Mouse (Mus musculus): ENCODE results near the gene Nudt19. TPM values are rescaled to one million over a fixed set of nuclear protein-coding genes. Genes with fewer than 3 reads are reported as not detected.
"Not testable (repeated sequence)": the region's sequence is repeated elsewhere in the genome, so short reads cannot be mapped to it uniquely, and the experiment has no call there.

Nudt19 gene
- total RNA-seq, 2 experiments from 2014 or later, result 36.1 to 39.0 TPM

- intact Hi-C loops (cut with DNase I; ENCODE audit: low total_unique reads), result loop anchor here (5.0 kb wide), 1 partner anchor 57 kb away; no protein-coding TSS in a partner anchor
- no peak for DNase-seq
Observed at GRCm38 (mm10) chr7:35579849-35580248, 23.7 kb upstream of the Nudt19 start.

DNA sequence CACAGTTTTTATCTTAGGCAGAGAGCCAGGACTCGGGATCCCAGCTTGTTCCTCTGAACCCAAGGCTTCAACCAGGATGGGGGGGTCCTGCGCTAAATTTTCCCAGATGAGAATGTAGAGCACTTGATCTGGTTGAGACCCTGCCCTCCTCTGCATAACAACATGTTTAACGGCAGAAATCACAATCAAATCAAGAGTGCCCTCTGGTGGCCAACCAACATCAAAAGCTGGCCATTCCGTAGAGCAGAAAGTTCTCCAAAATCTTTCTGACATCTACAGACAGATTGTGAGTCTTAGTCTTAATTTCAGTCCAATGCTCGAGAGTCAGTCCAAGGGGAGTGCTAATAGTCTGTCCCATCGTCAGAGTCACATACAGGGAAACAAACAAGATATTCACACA is 14.8 kb upstream of the Nudt19 start:
- intact Hi-C loops (cut with DNase I; ENCODE audit: low total_unique reads); DNase-seq: not testable (repeated sequence)

GRCm38 (mm10) chr7:35569724-35570123 is 13.6 kb upstream of the Nudt19 start:
- intact Hi-C loops (cut with DNase I; ENCODE audit: low total_unique reads); DNase-seq: not testable (repeated sequence)

- intact Hi-C loops (cut with DNase I; ENCODE audit: low total_unique reads); DNase-seq: not testable (repeated sequence)
Observed at GRCm38 (mm10) chr7:35565965-35566364, 9.9 kb upstream of the Nudt19 start.

DNA sequence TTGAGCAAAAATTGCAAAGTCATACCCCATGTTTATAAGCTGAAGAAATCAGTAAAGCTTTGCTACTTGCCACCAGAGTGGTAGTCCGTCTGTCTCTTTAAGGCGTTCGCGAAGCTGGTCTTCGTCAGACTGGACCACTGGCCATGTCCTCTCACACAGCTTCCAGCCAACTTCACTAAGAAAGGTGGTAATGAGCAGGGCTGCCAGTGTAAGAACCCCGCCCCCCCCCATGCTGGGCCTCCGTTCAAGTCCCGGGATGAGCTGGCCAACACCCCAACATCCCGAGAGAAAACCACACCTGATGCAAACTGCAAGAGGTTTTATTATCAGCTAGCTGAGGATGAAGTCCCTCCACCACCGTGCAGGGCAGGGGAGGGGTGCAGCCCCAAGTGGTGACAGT is 8.8 kb upstream of the Nudt19 start:
- intact Hi-C loops (cut with DNase I; ENCODE audit: low total_unique reads); DNase-seq: not testable (repeated sequence)

DNA sequence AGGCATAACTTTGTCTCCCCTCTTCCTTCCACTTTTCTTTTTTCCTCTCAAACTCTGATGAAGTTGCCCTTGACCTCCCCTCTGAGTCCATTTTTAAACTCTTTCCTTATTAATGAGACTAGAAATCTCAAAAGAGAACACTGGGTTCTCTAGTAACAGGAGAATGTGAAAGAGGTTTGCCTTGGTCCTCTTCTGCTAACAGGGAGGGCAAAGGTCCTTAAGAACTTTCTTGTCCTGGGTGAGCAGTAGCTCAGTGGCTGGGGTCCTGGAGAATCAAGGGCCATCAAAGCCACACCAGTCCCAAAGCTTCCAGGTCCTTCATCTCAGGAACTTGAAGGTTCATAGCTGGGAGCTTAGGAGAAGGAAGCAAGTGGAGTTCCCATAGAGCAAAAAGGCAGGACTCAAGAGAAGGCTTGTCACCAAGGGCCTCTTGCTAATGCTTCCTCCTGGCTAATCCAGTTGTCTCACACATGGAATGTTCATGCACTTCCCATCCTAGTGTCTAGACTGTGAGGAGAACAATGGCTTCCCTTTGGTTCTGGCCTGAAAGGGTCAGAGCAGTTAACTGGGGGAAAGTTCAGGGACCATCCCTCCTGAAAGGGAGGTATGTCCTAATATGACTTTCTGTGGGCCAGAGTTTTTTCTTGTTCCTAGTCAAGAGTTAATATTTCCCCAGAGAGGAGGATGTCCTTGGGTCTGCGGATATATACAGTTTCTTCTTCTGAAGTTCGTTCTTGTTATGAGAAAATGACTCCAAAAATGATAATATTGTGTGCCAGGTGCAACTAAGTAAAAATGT is 8.2 kb upstream of the Nudt19 start:
- intact Hi-C loops (cut with DNase I; ENCODE audit: low total_unique reads), result no loop called here
- no peak for DNase-seq

- DNase-seq, result no peak
- intact Hi-C loops (cut with DNase I; ENCODE audit: low total_unique reads), result no loop called here
Observed at GRCm38 (mm10) chr7:35563071-35563470, 7.0 kb upstream of the Nudt19 start.

DNA sequence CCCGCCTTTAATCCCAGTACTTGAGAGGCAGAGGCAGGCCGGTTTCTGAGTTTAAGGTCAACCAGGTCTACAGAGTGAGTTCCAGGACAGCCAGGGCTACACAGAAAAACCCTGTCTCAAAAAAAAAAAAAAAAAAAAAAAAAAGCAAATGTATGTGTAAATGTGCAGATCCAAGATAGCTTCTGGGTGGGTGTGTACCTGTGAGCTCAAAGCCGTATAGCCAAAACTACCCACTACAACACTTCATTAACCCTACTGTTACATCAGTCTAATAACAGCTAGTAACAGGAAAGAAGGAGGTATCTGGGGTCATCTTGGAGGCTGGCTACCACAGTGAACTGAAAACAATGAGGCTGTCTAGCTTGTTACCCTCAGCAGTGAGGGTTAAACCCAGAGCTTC is 3.7 kb upstream of the Nudt19 start:
- DNase-seq, result no peak
- intact Hi-C loops (cut with DNase I; ENCODE audit: low total_unique reads), result loop anchor here (10.0 kb wide), 1 partner anchor 75 kb away; no protein-coding TSS in a partner anchor

DNA sequence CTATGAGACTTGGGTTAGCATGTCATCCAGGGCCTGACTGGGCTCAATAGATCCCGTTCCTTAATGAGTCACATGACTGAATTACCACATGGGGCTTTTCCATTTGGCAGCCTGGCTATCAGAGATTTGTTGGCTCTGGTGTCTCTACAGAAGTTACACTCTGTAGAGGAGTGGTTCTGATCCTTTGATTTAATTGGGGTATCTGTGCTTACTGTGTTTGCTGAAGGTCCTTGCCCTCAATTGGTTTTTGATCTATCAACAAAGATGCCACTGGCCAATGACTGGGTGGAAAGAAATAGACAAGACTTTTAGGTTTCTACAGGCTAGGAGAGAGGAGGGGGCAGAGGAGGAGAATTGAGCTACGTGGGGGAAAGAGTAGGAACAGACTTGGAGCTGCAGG is 2.6 kb upstream of the Nudt19 start:
- DNase-seq, result no peak
- intact Hi-C loops (cut with DNase I; ENCODE audit: low total_unique reads), result loop anchor here (10.0 kb wide), 1 partner anchor 76 kb away; no protein-coding TSS in a partner anchor

DNA sequence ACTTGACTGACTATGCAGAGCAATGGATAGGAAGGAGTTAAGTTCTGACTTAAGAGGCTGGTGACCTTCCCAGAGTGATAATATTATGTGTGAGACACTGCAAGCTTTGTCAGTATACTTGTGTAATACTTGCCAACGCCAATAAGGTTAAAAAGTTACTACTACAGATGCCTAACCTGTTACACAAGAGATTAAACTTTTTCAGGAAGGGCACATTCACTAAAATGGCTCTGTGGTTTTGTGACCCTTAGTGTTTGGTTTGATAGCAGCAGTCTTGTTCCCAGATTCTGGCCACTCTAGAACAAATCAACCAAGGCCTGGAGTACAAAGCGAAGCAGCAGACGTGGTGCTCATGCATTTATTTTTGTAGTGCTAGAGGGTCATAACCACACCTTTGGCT is 1.5 kb upstream of the Nudt19 start:
- intact Hi-C loops (cut with DNase I; ENCODE audit: low total_unique reads), result loop anchor here (10.0 kb wide), 1 partner anchor 77 kb away; no protein-coding TSS in a partner anchor
- no peak for DNase-seq

DNA sequence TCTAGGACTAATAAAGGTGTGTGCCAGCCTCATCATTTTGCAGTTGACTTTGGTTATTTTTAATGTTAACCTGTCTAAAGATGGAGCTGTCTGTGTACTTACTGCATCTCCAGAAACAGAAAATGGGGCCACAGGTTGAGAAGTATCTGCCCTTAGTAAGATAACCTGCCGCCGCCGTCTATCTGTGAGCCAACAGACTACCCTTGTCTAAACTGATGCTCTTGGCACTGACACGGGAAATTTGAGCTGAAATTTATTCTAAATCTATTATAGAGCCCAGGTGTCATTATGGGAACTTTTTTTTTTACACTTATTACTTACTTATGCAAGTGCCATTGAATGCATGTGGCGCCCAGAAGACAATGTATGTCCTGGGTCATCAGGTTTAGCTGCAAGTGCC is 801 bp upstream of the Nudt19 start:
- no peak for DNase-seq
- intact Hi-C loops (cut with DNase I; ENCODE audit: low total_unique reads), result loop anchor here (10.0 kb wide), 1 partner anchor 78 kb away; no protein-coding TSS in a partner anchor

DNA sequence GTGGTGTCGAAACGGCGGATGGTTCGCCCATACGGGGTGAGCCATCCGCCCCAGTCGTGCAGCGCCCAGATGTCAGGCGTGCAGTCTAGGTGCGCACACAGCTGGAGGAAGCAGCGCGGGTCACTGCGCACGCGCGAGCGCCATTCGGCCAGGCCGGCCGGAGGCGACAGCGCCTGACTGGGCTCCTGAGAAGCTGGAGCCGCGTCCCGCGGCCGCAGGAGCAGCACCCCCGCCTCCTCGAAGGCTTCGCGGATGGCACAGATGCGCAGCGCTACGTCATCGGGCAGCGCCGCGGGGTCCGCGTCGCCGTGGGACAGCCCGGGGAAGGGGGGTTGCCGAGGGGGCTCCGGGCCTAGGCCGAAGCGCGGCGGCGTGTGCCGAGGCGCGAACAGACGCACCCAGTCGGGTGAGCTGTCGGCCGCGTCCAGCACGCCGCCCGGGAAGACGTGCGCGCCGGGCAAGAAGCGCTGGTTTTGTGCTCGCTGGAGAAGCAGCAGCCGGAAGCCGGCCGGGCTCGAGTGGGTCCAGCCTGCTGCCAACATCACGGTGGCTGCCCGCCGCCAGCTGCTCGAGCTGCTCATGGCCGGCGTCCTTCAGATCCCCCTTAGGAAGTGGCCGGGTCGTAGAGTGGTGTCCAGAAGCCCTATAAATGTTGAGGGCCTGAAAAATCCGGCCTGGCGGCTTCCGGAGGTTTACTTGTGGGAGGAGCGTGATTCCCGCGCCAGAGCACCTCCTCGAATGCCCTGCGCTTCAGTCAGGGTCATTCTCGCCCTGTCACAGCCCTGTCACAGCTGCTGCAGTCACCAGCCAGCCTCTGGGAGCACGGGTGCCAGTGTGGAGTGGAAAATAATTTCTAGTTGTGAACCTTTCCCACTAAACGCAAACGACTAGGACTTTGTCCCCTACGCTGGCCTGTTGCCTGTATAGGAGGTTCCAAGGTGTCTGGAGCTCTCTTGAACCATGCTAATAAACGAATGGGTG is 590 bp downstream of the Nudt19 start:
- intact Hi-C loops (cut with DNase I; ENCODE audit: low total_unique reads), result loop anchor here (10.0 kb wide), 1 partner anchor 79 kb away; no protein-coding TSS in a partner anchor
- peak; percentile 90 for DNase-seq

- intact Hi-C loops (cut with DNase I; ENCODE audit: low total_unique reads), result loop anchor here (10.0 kb wide), 1 partner anchor 80 kb away; no protein-coding TSS in a partner anchor
- peak; percentile 12 for DNase-seq
Observed at GRCm38 (mm10) chr7:35554605-35555175, 1.4 kb downstream of the Nudt19 start.

GRCm38 (mm10) chr7:35553751-35554604 is 2.1 kb downstream of the Nudt19 start:
- intact Hi-C loops (cut with DNase I; ENCODE audit: low total_unique reads), result loop anchor here (10.0 kb wide), 1 partner anchor 81 kb away; no protein-coding TSS in a partner anchor
- DNase-seq, result no peak

- intact Hi-C loops (cut with DNase I; ENCODE audit: low total_unique reads), result no loop called here
- peak; percentile 33 for DNase-seq
Observed at GRCm38 (mm10) chr7:35545881-35546280, 10.2 kb downstream of the Nudt19 start.

DNA sequence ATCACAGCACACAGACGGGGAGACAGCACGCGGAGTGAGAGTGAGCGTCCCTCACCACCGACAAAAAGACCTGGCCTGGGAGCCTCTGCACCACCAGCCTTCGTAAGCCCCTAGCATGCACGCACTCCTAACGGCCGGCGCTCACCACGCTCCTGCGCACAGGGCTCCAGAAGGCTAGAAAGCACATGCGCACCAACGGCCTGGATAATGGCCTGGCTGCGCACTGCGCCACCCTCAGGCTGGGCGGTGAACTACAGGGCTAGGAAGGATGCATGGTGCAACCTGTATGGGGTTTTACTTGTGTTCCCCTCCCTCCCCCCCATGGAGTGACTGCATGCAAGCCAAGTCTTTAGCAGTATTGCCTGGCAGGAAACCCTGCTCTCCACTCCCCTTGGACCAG is 18.5 kb downstream of the Nudt19 start, which contains the start of gene Tdrd12:
Gene Tdrd12 (minus strand): TSS at position 184 of the 400 bp plus-strand sequence.
- intact Hi-C loops (cut with DNase I; ENCODE audit: low total_unique reads), result no loop called here
- no peak for DNase-seq

GRCm38 (mm10) chr7:35535750-35536512 is 20.2 kb downstream of the Nudt19 start:
- intact Hi-C loops (cut with DNase I; ENCODE audit: low total_unique reads), result no loop called here
- DNase-seq, result no peak

DNA sequence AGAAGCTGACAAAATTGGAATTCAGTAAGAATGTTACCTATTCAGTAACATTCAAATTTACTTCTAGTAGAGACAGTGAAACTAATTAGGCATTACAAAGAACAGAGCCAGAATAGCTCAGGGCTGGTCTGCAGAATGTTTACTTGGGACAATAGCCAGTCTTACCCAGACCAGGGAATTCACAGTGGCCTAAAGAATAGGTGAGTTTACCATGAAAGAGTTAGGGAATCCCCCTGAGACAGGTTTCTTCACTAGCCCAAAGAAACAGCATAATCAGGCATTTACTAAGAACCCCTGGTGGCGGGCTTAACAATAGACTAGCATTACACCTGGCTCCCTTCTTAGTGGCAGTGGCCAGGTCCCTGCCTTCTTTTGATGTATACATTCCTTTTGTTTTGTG is 25.6 kb downstream of the Nudt19 start:
- intact Hi-C loops (cut with DNase I; ENCODE audit: low total_unique reads); DNase-seq: not testable (repeated sequence)

Measured in gastrocnemius, postnatal 14 days (tissue).